ENCODE assay signal across 24 mouse cellular contexts in genomic region chr10:89330261-89330660, GRCm38 (mm10). TPM values are rescaled to one million over a fixed set of nuclear protein-coding genes. Genes with fewer than 3 reads are reported as not detected.
"Had no signal": no experiment of that assay in that cellular context is flagged by ENCODE, and none has a peak within 500 bp of the region (broad histone marks: within the 10 kb centered on the region; RNA-seq: fewer than 3 reads in every experiment).

No protein-coding gene starts in this region.

- H3K4me1 ChIP-seq: limb, embryonic 10.5 days; limb, embryonic 13.5 days; liver, embryonic 13.5 days; neural tube, embryonic 13.5 days had no signal

- H3K9me3 ChIP-seq: limb, embryonic 10.5 days; limb, embryonic 13.5 days; liver, embryonic 13.5 days; megakaryocyte, embryonic 14.5 days; midbrain, embryonic 10.5 days; midbrain, embryonic 13.5 days; neural tube, embryonic 13.5 days had no signal

- H3K9ac ChIP-seq: limb, embryonic 13.5 days; liver, embryonic 13.5 days; midbrain, embryonic 13.5 days; neural tube, embryonic 13.5 days had no signal

- DNase-seq: kidney, adult 9 months; kidney, postnatal 14 days; layer of hippocampus, adult 9-11 months; liver; liver, embryonic 13.5 days; lung, adult 2 months; lung, postnatal 14 days; lung, postnatal 4 days; retina, postnatal 1 day; right cerebral cortex, postnatal 25 days; thymus, postnatal 36 days had no signal

- H3K4me3 ChIP-seq: layer of hippocampus, adult 2 months; limb, embryonic 10.5 days; limb, embryonic 13.5 days; liver, embryonic 13.5 days; megakaryocyte, embryonic 14.5 days; midbrain, embryonic 10.5 days; midbrain, embryonic 13.5 days; myocyte; neural tube, embryonic 13.5 days had no signal

- H3K36me3 ChIP-seq: limb, embryonic 10.5 days; limb, embryonic 13.5 days; liver, embryonic 13.5 days; midbrain, embryonic 10.5 days; midbrain, embryonic 13.5 days; neural tube, embryonic 13.5 days had no signal

- H3K27ac ChIP-seq: layer of hippocampus, adult 2 months; limb, embryonic 10.5 days; limb, embryonic 13.5 days; liver, embryonic 13.5 days; midbrain, embryonic 10.5 days; midbrain, embryonic 13.5 days; neural tube, embryonic 13.5 days; stomach, postnatal 0 days had no signal

- ATAC-seq: midbrain, embryonic 13.5 days; midbrain, embryonic 16.5 days had no signal

- H3K27me3 ChIP-seq: liver, embryonic 13.5 days; midbrain, embryonic 13.5 days; neural tube, embryonic 13.5 days had no signal

RNA-seq across cellular contexts. Expression of gene Ano4, which starts 14.3 kb away (rescaled TPM):
- total RNA-seq: monocyte, adult 5-6 weeks; neutrophil, adult 5-6 weeks had no signal
- polyA plus RNA-seq: myocyte; spleen, adult 2 months had no signal
